Mouse (Mus musculus): ENCODE results near the gene Cep295nl. TPM values are rescaled to one million over a fixed set of nuclear protein-coding genes. Genes with fewer than 3 reads are reported as not detected.

Gene Cep295nl
- polyA plus RNA-seq, 1 experiment from 2014 or later, result 0.70 TPM

DNA sequence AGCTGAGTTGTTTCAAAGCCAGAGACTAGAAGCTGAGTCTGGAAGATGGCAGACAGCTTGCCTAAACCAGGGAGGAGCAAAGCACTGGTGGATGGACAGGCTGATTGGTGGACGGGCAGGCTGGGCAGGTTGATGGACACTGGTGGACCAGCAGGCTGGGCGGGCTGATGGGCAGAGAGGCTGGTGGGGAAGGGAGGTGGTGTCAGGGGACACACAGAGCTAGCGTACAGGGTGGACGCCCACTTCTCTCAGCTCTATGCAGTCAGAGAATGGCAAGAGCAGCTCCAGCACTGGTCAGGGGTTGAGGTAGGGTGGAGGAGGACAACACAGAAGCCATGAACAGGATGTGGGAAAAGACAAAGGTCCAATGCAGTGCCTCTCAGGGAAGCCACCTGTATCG lies 27.0 kb upstream of the Cep295nl start:
- Histone ChIP-seq H3K9me3 (no peaks in the 10 kb centered on the region), H3K9ac (no peak overlapping the region), H3K4me3 (no peak overlapping the region), H3K27me3 (no peaks in the 10 kb centered on the region), H3K4me1 (peaks cover 48% of the 10 kb centered on the region), H3K4me2 (replicated peaks) (no peak overlapping the region), H3K27ac (no peak overlapping the region), H3K36me3 (no peaks in the 10 kb centered on the region)
- no peak for ATAC-seq (ENCODE audit: insufficient number of reproducible peaks, insufficient read depth, low FRiP score, low TSS enrichment)
- WGBS, result 90% methylated on average over 5 of the region's 5 CpGs

- Histone ChIP-seq H3K4me2 (replicated peaks) (no peak overlapping the region), H3K4me3 (no peak overlapping the region), H3K9ac (no peak overlapping the region), H3K36me3 (no peaks in the 10 kb centered on the region), H3K27me3 (no peaks in the 10 kb centered on the region), H3K4me1 (peaks cover 55% of the 10 kb centered on the region), H3K9me3 (no peaks in the 10 kb centered on the region), H3K27ac (no peak overlapping the region)
- 61% methylated on average over 3 of the region's 3 CpGs for WGBS
- ATAC-seq (ENCODE audit: insufficient number of reproducible peaks, insufficient read depth, low FRiP score, low TSS enrichment), result no peak
Measured at GRCm38 (mm10) chr11:118368330-118368729, 26.0 kb upstream of the Cep295nl start.

DNA sequence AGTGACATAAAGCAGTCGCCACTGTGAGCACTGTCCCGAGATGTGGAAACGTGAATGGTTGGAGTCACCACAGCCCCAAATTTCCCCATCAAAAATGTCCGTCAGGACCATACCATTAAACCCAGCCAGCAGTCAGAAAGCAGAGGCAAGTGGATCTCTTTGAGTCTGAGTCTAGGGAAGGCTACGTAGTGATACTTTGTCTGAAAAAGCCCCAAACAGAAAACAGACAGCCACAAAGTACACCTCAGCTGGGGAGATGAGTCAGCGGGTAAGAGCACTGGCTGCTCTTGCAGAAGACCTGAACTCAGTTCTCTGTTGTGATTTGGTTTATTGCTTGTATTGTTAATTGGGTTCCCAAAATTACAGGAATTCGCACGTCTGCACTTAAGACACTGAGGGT lies 24.3 kb upstream of the Cep295nl start:
- no peaks in the 10 kb centered on the region for H3K36me3 ChIP-seq
- ATAC-seq (ENCODE audit: insufficient number of reproducible peaks, insufficient read depth, low FRiP score, low TSS enrichment), result no peak
- H3K27me3 ChIP-seq, result no peaks in the 10 kb centered on the region
- 54% methylated on average over 8 of the region's 8 CpGs for WGBS
- H3K4me1 ChIP-seq, result peaks cover 59% of the 10 kb centered on the region
- no peak overlapping the region for H3K4me2 ChIP-seq (replicated peaks)
- no peak overlapping the region for H3K4me3 ChIP-seq
- H3K9ac ChIP-seq, result no peak overlapping the region
- H3K9me3 ChIP-seq, result no peaks in the 10 kb centered on the region
- peak overlapping the region; percentile 96 for H3K27ac ChIP-seq

DNA sequence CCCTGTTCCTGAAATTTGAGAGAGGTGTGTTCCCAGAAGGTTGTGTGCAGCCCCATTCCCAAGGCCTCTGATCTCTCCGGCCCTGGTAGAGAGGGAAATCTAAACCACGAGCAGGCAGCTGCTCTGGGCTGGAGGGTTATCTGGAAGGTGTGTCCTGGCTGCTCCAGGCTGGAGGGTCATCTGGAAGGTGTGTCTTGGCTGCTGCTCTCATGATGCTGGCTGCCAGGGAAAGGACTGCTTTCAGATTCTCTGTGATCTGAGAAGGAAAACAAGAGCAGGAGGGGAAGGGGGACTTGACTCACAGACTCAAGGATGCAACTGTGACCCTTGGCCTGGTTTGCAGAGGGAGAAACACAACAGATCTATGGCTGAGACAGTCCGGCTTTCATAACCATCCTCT lies 23.8 kb upstream of the Cep295nl start:
- no peaks in the 10 kb centered on the region for H3K36me3 ChIP-seq
- H3K9ac ChIP-seq, result no peak overlapping the region
- peak overlapping the region; percentile 96 for H3K27ac ChIP-seq
- no peak for ATAC-seq (ENCODE audit: insufficient number of reproducible peaks, insufficient read depth, low FRiP score, low TSS enrichment)
- WGBS, result 34% methylated on average over 3 of the region's 3 CpGs
- no peaks in the 10 kb centered on the region for H3K27me3 ChIP-seq
- H3K4me1 ChIP-seq, result peaks cover 56% of the 10 kb centered on the region
- H3K4me3 ChIP-seq, result no peak overlapping the region
- H3K9me3 ChIP-seq, result no peaks in the 10 kb centered on the region
- no peak overlapping the region for H3K4me2 ChIP-seq (replicated peaks)

- H3K4me1 ChIP-seq, result peaks cover 65% of the 10 kb centered on the region
- no peaks in the 10 kb centered on the region for H3K36me3 ChIP-seq
- H3K27me3 ChIP-seq, result no peaks in the 10 kb centered on the region
- no peak overlapping the region for H3K9ac ChIP-seq
- WGBS, result 25% methylated on average over 7 of the region's 7 CpGs
- H3K4me3 ChIP-seq, result no peak overlapping the region
- H3K9me3 ChIP-seq, result no peaks in the 10 kb centered on the region
- H3K27ac ChIP-seq, result peak overlapping the region; percentile 96
- H3K4me2 ChIP-seq (replicated peaks), result no peak overlapping the region
- peak; percentile 54; the same call in 1 of the 2 replicates for ATAC-seq (ENCODE audit: insufficient number of reproducible peaks, insufficient read depth, low FRiP score, low TSS enrichment)
Measured at GRCm38 (mm10) chr11:118365171-118365570, 22.9 kb upstream of the Cep295nl start.

- Histone ChIP-seq H3K27me3 (no peaks in the 10 kb centered on the region), H3K9me3 (no peaks in the 10 kb centered on the region), H3K4me3 (no peak overlapping the region), H3K4me1 (peaks cover 66% of the 10 kb centered on the region), H3K4me2 (replicated peaks) (peak overlapping the region; percentile 32; the same call in 1 of the 2 replicates), H3K36me3 (no peaks in the 10 kb centered on the region), H3K27ac (peak overlapping the region; percentile 96), H3K9ac (no peak overlapping the region; the same call in 1 of the 2 replicates)
- ATAC-seq (ENCODE audit: insufficient number of reproducible peaks, insufficient read depth, low FRiP score, low TSS enrichment), result no peak
- WGBS, result 78% methylated on average over 4 of the region's 4 CpGs
Measured at GRCm38 (mm10) chr11:118364021-118364420, 21.7 kb upstream of the Cep295nl start.

DNA sequence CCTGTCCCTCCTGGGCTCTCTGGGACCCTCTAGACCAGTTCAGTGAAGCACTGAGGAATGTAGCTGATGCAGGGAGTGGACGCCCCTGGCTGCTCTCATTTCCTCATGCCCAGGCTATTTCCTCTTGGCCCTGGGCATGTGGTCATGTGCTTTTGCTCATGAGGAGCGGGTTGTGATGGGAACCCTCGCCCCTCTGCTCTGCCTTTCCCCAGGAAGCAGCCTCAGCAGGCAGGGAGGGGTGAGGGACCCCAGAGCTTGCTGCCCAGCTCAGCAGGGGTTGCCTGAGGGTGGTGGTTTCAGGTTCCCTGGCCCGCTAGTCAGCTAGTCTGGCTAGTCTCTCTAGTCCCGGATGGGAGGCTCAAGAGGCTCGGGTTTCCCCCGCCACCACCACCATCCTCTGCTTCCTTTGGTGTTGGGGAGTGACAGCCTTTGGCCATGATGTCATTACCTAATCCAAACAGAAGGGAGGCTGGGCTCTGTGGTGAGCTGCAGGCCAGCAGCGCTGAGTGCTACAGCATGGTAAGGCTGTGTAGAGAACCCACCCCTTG lies 20.7 kb upstream of the Cep295nl start:
- peak; percentile 74 for ATAC-seq (ENCODE audit: insufficient number of reproducible peaks, insufficient read depth, low FRiP score, low TSS enrichment)
- peaks cover 66% of the 10 kb centered on the region for H3K4me1 ChIP-seq

DNA sequence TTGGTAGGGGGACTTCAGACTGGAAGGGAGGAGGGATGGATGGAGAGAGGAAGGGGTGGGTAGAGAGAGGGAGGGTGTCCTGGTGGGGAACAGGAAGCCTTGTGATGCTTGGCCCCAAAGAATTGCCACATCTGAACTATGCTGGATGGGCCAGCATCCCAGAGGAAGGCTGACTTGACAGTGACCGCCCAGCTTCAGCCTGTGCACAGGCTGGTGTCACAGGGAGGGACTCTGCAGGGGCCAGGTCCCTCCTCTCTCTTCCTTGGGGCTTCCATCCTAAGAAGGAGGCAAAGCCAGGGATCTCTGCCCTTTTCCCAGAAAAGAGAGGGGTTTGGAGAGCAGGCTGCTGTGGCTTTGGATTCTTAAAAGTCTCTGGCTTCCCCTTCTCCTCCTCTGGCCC lies 20.2 kb upstream of the Cep295nl start:
- H3K4me2 ChIP-seq (replicated peaks), result peak overlapping the region; percentile 32
- H3K9ac ChIP-seq, result peak overlapping the region; percentile 38
- H3K27me3 ChIP-seq, result no peaks in the 10 kb centered on the region
- H3K36me3 ChIP-seq, result no peaks in the 10 kb centered on the region
- WGBS, result 63% methylated on average over 1 of the region's 1 CpGs
- no peaks in the 10 kb centered on the region for H3K9me3 ChIP-seq
- H3K27ac ChIP-seq, result peak overlapping the region; percentile 96
- H3K4me3 ChIP-seq, result no peak overlapping the region
- ATAC-seq (ENCODE audit: insufficient number of reproducible peaks, insufficient read depth, low FRiP score, low TSS enrichment), result no peak
- peaks cover 66% of the 10 kb centered on the region for H3K4me1 ChIP-seq

More for the DNA sequence above, 20.7 kb upstream of the Cep295nl start:
- Histone ChIP-seq H3K4me3 (no peak overlapping the region), H3K27me3 (no peaks in the 10 kb centered on the region), H3K4me2 (replicated peaks) (peak overlapping the region; percentile 32), H3K27ac (peak overlapping the region; percentile 96), H3K36me3 (no peaks in the 10 kb centered on the region), H3K9me3 (no peaks in the 10 kb centered on the region), H3K9ac (peak overlapping the region; percentile 38; the same call in 1 of the 2 replicates)
- under 1% methylated on average over 8 of the region's 8 CpGs for WGBS

DNA sequence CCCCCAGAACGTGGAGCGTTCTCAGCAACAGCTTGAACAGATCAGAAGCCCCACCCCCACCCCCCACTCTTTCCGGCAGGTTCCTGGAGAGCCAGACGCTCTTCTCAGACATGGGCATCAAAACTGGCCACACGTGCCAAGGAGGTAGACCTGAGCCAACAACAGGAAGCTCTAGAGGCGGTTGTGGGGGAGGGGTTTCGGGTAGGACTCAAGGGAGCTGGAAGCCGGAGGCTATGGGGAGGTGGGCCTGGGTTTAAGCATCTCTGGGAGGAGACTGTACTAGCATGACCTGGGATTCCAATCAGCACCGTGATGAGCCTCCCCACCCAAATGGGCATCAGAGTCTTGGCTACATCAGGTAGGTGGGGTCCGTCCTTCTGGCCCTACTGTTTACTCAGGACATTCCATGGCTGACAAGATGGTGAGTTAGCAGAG lies 18.6 kb upstream of the Cep295nl start:
- Histone ChIP-seq H3K4me2 (replicated peaks) (no peak overlapping the region), H3K27ac (no peak overlapping the region)

GRCm38 (mm10) chr11:118360491-118360890 lies 18.2 kb upstream of the Cep295nl start:
- 79% methylated on average over 7 of the region's 7 CpGs for WGBS
- no peak overlapping the region for H3K9ac ChIP-seq
- H3K4me3 ChIP-seq, result no peak overlapping the region
- no peaks in the 10 kb centered on the region for H3K9me3 ChIP-seq
- no peak overlapping the region for H3K4me2 ChIP-seq (replicated peaks)
- H3K4me1 ChIP-seq, result peaks cover 52% of the 10 kb centered on the region
- H3K36me3 ChIP-seq, result no peaks in the 10 kb centered on the region
- no peak overlapping the region for H3K27ac ChIP-seq
- ATAC-seq (ENCODE audit: insufficient number of reproducible peaks, insufficient read depth, low FRiP score, low TSS enrichment), result no peak
- no peaks in the 10 kb centered on the region for H3K27me3 ChIP-seq

More for the DNA sequence above, 18.6 kb upstream of the Cep295nl start:
- Histone ChIP-seq H3K36me3 (no peaks in the 10 kb centered on the region), H3K4me3 (no peak overlapping the region), H3K27me3 (no peaks in the 10 kb centered on the region), H3K9me3 (no peaks in the 10 kb centered on the region), H3K4me1 (peaks cover 52% of the 10 kb centered on the region), H3K9ac (no peak overlapping the region)
- no peak for ATAC-seq (ENCODE audit: insufficient number of reproducible peaks, insufficient read depth, low FRiP score, low TSS enrichment)
- 53% methylated on average over 10 of the region's 10 CpGs for WGBS

DNA sequence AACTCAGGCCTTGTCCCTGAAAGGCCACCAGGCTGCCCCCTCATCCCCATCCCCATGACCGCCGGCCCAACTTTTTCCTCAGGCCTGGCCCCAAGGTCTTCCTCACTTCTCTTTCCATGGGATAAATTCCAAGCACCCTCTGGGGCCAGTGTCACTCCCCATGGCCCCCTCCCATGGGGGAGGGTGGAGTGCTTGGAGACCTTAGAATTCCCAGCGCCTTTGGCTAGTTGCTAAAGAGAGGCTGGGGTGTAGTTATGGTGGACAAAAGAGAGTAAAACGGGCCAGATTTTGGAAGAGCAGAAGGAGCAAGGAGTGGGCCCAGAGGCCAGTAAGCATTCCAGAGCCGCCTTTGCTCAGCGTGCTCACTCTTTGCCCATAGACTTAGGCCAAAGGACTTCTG lies 13.3 kb upstream of the Cep295nl start, which contains the start of gene Timp2:
TSS of gene Timp2 (minus strand) at position 101 of the 400 bp plus-strand sequence.
- Histone ChIP-seq H3K27ac (peak within 1 kb of the TSS; percentile 95), H3K4me3 (peak within 1 kb of the TSS; percentile 83), H3K27me3 (no peaks in the 10 kb centered on the region), H3K9me3 (no peaks in the 10 kb centered on the region), H3K4me2 (replicated peaks) (peak within 1 kb of the TSS; percentile 75), H3K4me1 (peaks cover 33% of the 10 kb centered on the region), H3K36me3 (peaks cover 9% of the 10 kb centered on the region; the same call in 1 of the 2 replicates), H3K9ac (peak within 1 kb of the TSS; percentile 93)
- 29% methylated on average over 6 of the region's 6 CpGs for WGBS
- ATAC-seq (ENCODE audit: insufficient number of reproducible peaks, insufficient read depth, low FRiP score, low TSS enrichment), result peak; percentile 17; the same call in 1 of the 2 replicates

- H3K9ac ChIP-seq, result peak overlapping the region; percentile 93
- peak; percentile 88 for ATAC-seq (ENCODE audit: insufficient number of reproducible peaks, insufficient read depth, low FRiP score, low TSS enrichment)
- no peaks in the 10 kb centered on the region for H3K27me3 ChIP-seq
- peak overlapping the region; percentile 95 for H3K27ac ChIP-seq
- no peaks in the 10 kb centered on the region for H3K9me3 ChIP-seq
- peaks cover 9% of the 10 kb centered on the region; the same call in 1 of the 2 replicates for H3K36me3 ChIP-seq
- H3K4me2 ChIP-seq (replicated peaks), result peak overlapping the region; percentile 75
- peak overlapping the region; percentile 83 for H3K4me3 ChIP-seq
- peaks cover 33% of the 10 kb centered on the region for H3K4me1 ChIP-seq
- WGBS, result under 1% methylated on average over 43 of the region's 43 CpGs
Measured at GRCm38 (mm10) chr11:118355205-118355604, 12.9 kb upstream of the Cep295nl start.
